Mouse (Mus musculus): ENCODE results near the gene Wdr45. TPM values are rescaled to one million over a fixed set of nuclear protein-coding genes. Genes with fewer than 3 reads are reported as not detected.

Wdr45 gene
- polyA plus RNA-seq, 1 experiment from 2014 or later, result 36.7 TPM

DNA sequence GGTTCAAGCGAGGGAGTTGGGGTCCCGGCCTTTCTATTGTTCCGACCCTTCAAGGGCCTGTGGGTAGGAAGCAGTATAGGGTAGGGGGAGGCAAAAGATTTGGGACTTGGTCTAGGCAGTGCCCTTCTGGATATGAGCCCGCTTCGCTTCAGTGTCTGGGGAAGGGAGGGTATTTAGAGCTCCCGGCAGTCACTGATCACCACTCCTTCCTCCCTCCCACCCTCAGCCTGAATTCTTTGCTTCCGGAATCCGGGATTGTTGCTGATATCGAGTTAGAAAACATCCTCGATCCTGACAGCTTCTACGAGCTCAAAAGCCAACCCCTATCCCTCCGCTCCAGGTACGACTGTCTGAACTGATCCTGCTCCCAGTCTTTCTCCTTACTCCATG lies 51.1 kb downstream of the Wdr45 start:
- WGBS, result 18% methylated on average over 13 of the region's 13 CpGs
- H3K4me3 ChIP-seq (replicated peaks; ENCODE audit: low read length), result peak overlapping the region; percentile 70
- no peaks in the 10 kb centered on the region for H3K27me3 ChIP-seq (ENCODE audit: control insufficient read depth, insufficient read depth, low read length)
- H3K9ac ChIP-seq (ENCODE audit: low read length), result peak overlapping the region; percentile 48; the same call in 1 of the 2 replicates
- H3K9me3 ChIP-seq (replicated peaks; ENCODE audit: control insufficient read depth, low read length), result no peaks in the 10 kb centered on the region
- H3K27ac ChIP-seq (ENCODE audit: low read length), result peak overlapping the region; percentile 66; the same call in 1 of the 2 replicates
- peak overlapping the region; percentile 61 for H3K4me2 ChIP-seq (ENCODE audit: low read depth, low read length)
- peaks cover 7% of the 10 kb centered on the region; the same call in 1 of the 2 replicates for H3K36me3 ChIP-seq (ENCODE audit: control insufficient read depth, insufficient read depth, low read length)
- no peak for ATAC-seq (ENCODE audit: insufficient read depth, low FRiP score)
- peaks cover 19% of the 10 kb centered on the region; the same call in 1 of the 2 replicates for H3K4me1 ChIP-seq (ENCODE audit: control insufficient read depth, insufficient read depth, low read length)

DNA sequence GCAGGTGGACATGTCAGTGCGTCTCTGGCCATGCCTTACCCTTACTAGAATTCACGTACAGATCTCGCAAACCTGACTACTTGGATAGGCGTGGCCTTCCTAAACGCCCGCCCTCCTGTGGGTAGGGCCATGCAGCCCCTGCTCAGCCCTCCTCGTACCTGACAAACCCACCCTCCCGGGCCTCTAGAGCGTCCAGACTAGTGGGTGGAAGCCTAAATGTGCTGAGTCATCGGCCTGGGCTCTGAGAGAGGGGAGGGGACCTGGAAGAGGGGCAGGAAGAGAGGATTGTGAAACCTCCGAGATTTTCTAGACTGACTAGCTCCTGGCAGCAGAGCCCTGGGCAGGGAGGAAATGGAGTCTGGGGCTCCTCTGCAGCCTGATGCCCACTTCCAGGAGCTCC lies 51.6 kb downstream of the Wdr45 start:
- H3K27ac ChIP-seq (ENCODE audit: low read length), result peak overlapping the region; percentile 66; the same call in 1 of the 2 replicates
- peak overlapping the region; percentile 61 for H3K4me2 ChIP-seq (ENCODE audit: low read depth, low read length)
- no peaks in the 10 kb centered on the region for H3K27me3 ChIP-seq (ENCODE audit: control insufficient read depth, insufficient read depth, low read length)
- peaks cover 19% of the 10 kb centered on the region; the same call in 1 of the 2 replicates for H3K4me1 ChIP-seq (ENCODE audit: control insufficient read depth, insufficient read depth, low read length)
- H3K9me3 ChIP-seq (replicated peaks; ENCODE audit: control insufficient read depth, low read length), result no peaks in the 10 kb centered on the region
- WGBS, result 5% methylated on average over 11 of the region's 11 CpGs
- H3K9ac ChIP-seq (ENCODE audit: low read length), result peak overlapping the region; percentile 48; the same call in 1 of the 2 replicates
- ATAC-seq (ENCODE audit: insufficient read depth, low FRiP score), result peak; percentile 62
- peak overlapping the region; percentile 70 for H3K4me3 ChIP-seq (replicated peaks; ENCODE audit: low read length)
- peaks cover 7% of the 10 kb centered on the region; the same call in 1 of the 2 replicates for H3K36me3 ChIP-seq (ENCODE audit: control insufficient read depth, insufficient read depth, low read length)

DNA sequence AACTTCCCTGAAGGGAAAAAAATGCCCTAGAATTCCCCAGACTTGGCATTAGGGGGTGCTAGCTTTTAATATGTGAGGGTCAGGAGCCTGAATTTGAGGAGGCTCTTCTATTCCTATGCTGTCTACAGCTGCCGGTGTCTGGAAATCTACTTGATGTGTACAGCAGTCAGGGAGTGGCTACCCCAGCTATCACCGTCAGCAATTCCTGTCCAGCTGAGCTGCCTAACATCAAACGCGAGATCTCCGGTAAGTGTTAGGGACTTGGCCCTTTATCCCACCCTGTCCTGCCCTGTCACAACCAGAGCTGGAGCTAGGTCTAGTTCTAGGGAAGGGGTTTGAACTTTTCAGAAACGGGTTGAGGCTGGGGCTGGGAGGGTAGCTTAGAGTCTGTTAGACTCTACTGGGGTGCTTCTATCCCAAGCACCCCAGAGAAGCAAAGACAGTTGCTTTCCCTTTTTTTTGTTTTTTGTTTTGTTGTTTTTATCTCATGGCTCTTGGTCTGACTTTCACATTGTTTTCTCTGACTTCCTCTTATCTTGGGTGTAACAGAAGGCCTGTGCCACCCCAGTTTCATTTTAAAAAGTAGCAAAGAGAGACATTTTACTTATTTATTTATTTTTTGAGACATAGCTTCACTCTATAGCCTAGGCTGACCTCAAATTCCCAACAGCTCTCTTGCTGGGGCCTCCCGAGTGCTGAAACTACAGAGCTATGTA lies 55.3 kb downstream of the Wdr45 start:
- WGBS, result 83% methylated on average over 7 of the region's 7 CpGs
- no peaks in the 10 kb centered on the region for H3K9me3 ChIP-seq (replicated peaks; ENCODE audit: control insufficient read depth, low read length)

DNA sequence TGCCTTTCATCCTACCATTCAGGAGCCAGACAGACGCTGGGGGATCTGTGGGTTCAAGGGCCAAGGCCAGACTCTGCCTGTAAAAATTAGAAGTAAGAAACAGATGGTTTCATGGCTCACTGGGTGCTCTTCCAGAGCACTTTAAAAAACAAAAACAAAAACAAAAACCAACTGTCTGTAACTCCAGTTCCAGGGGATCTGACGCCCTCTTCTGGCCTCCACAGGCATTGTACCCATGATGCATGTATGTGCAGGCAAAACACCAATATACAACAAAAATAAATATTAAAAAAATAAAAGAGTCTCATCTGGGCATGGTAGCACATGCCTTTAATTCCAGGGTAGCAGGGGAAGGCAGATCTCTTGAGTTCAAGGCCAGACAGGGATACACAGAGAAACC lies 58.6 kb downstream of the Wdr45 start:
- H3K27ac ChIP-seq (ENCODE audit: low read length), result no peak overlapping the region
- no peak overlapping the region for H3K4me2 ChIP-seq (ENCODE audit: low read depth, low read length)
- no peaks in the 10 kb centered on the region for H3K9me3 ChIP-seq (replicated peaks; ENCODE audit: control insufficient read depth, low read length)
- no peaks in the 10 kb centered on the region for H3K27me3 ChIP-seq (ENCODE audit: control insufficient read depth, insufficient read depth, low read length)
- 0 out of 2 replicates have a peak, but pooled peaks cover 2% of the 10 kb centered on the region for H3K36me3 ChIP-seq (ENCODE audit: control insufficient read depth, insufficient read depth, low read length)
- WGBS, result 50% methylated on average over 2 of the region's 2 CpGs
- no peak overlapping the region for H3K4me3 ChIP-seq (replicated peaks; ENCODE audit: low read length)
- H3K9ac ChIP-seq (ENCODE audit: low read length), result no peak overlapping the region
- H3K4me1 ChIP-seq (ENCODE audit: control insufficient read depth, insufficient read depth, low read length), result no peaks in the 10 kb centered on the region
- ATAC-seq (ENCODE audit: insufficient read depth, low FRiP score), result no peak

More for the DNA sequence above, 55.3 kb downstream of the Wdr45 start:
- Histone ChIP-seq H3K27me3 (ENCODE audit: control insufficient read depth, insufficient read depth, low read length) (no peaks in the 10 kb centered on the region), H3K4me3 (replicated peaks; ENCODE audit: low read length) (no peak overlapping the region), H3K36me3 (ENCODE audit: control insufficient read depth, insufficient read depth, low read length) (peaks cover 7% of the 10 kb centered on the region; the same call in 1 of the 2 replicates), H3K4me1 (ENCODE audit: control insufficient read depth, insufficient read depth, low read length) (peaks cover 13% of the 10 kb centered on the region; the same call in 1 of the 2 replicates), H3K9ac (ENCODE audit: low read length) (no peak overlapping the region), H3K27ac (ENCODE audit: low read length) (no peak overlapping the region), H3K4me2 (ENCODE audit: low read depth, low read length) (no peak overlapping the region)
- ATAC-seq (ENCODE audit: insufficient read depth, low FRiP score), result no peak

DNA sequence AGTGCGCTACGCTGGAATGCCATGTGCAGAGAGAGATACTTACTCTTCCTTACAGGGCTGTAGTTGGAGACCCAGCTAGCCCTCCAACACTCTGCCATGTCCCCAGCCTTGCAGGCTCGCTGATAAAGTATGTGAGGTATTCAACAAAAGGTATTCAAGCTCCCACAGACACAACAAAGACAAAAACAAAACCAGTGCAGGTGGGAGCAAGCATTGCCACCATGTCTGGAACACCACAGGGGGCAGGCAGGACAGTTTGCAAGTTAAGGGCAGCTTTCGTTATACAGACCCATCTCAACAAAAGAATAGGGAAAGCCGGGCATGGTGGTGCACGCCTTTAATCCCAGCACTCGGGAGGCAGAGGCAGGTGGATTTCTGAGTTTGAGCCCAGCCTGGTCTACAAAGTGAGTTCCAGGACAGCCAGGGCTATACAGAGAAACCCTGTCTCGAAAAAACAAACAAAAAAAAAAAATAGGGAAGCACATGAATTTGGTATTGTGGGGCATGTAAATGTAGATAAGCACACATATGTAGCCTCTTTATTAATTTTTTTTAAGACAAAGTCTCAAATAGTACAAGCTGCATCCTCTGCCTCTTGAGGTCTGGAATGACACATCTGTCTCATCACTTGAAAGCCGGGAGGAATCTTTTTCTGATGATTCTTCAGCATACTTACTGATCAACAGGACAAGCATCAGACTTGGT lies 61.5 kb downstream of the Wdr45 start:
- Histone ChIP-seq H3K9ac (ENCODE audit: low read length) (no peak overlapping the region), H3K27me3 (ENCODE audit: control insufficient read depth, insufficient read depth, low read length) (no peaks in the 10 kb centered on the region), H3K9me3 (replicated peaks; ENCODE audit: control insufficient read depth, low read length) (no peaks in the 10 kb centered on the region), H3K27ac (ENCODE audit: low read length) (no peak overlapping the region), H3K4me1 (ENCODE audit: control insufficient read depth, insufficient read depth, low read length) (no peaks in the 10 kb centered on the region), H3K4me3 (replicated peaks; ENCODE audit: low read length) (no peak overlapping the region), H3K36me3 (ENCODE audit: control insufficient read depth, insufficient read depth, low read length) (no peaks in the 10 kb centered on the region), H3K4me2 (ENCODE audit: low read depth, low read length) (no peak overlapping the region)
- no peak for ATAC-seq (ENCODE audit: insufficient read depth, low FRiP score)
- 76% methylated on average over 9 of the region's 9 CpGs for WGBS

DNA sequence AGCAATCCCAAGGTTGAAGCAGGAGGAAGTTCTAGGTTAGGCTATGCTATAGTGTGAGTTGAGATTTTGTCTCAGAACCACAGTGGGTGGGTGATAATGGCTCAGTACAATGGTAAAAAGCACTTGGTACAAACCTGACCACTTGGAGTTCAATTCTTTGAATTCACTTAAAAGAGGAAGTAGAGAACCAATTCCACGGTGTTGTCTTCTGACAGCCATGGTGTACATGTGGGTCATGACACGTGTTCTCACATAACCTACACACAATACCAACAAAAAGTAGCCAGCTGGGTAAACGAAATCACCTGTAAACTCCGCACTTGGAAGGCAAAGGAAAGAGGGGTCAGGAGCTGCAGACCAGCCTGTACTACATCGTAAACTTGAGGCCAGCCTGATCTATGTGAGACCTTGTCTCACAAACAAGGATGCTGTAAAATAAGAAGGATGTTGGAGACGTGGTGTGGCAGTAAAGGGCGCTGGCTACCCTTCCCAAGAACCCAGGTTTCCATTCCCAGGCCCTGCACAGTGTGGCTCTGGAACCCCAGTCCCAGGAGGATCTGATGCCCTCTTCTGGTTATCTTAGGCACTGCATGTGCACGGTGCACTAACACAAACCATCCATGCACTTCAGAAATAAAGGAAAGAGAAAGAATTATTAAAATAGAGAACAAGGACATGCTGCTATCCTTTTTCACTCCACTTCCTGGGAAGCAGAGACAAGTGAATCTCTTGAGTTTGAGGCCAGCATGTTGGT lies 62.4 kb downstream of the Wdr45 start:
- Histone ChIP-seq H3K36me3 (ENCODE audit: control insufficient read depth, insufficient read depth, low read length) (no peaks in the 10 kb centered on the region), H3K4me1 (ENCODE audit: control insufficient read depth, insufficient read depth, low read length) (no peaks in the 10 kb centered on the region), H3K9ac (ENCODE audit: low read length) (no peak overlapping the region), H3K27ac (ENCODE audit: low read length) (no peak overlapping the region), H3K4me2 (ENCODE audit: low read depth, low read length) (no peak overlapping the region), H3K27me3 (ENCODE audit: control insufficient read depth, insufficient read depth, low read length) (no peaks in the 10 kb centered on the region), H3K9me3 (replicated peaks; ENCODE audit: control insufficient read depth, low read length) (no peaks in the 10 kb centered on the region), H3K4me3 (replicated peaks; ENCODE audit: low read length) (no peak overlapping the region)
- 43% methylated on average over 8 of the region's 8 CpGs for WGBS
- ATAC-seq (ENCODE audit: insufficient read depth, low FRiP score), result peak; percentile 64; the same call in 1 of the 2 replicates

Other genes with a start within 250 kb of the Wdr45 start
- 0.16 TPM in 1 of 2 replicates, not detected in the other for gene Foxp3, start 140.7 kb upstream of the Wdr45 start, polyA plus RNA-seq (2015; fragmentation: Nextera tagmentation; extraction: Ambion mirVana)
- gene Ppp1r3f, start 140.1 kb upstream of the Wdr45 start, polyA plus RNA-seq (2015; fragmentation: Nextera tagmentation; extraction: Ambion mirVana), result 0.89 and 1.4 TPM in 2 replicates
- gene Ccdc22, start 108.8 kb upstream of the Wdr45 start, polyA plus RNA-seq (2015; fragmentation: Nextera tagmentation; extraction: Ambion mirVana), result 28.5 and 29.6 TPM in 2 replicates
- gene Cacna1f, start 107.2 kb upstream of the Wdr45 start, polyA plus RNA-seq (2015; fragmentation: Nextera tagmentation; extraction: Ambion mirVana), result 0.05 TPM in 1 of 2 replicates, not detected in the other
- gene Syp, start 75.9 kb upstream of the Wdr45 start, polyA plus RNA-seq (2015; fragmentation: Nextera tagmentation; extraction: Ambion mirVana), result 9.8 and 10.3 TPM in 2 replicates
- 11.1 and 12.7 TPM in 2 replicates for gene Prickle3, start 57.1 kb upstream of the Wdr45 start, polyA plus RNA-seq (2015; fragmentation: Nextera tagmentation; extraction: Ambion mirVana)
- gene Plp2, start 42.9 kb upstream of the Wdr45 start, polyA plus RNA-seq (2015; fragmentation: Nextera tagmentation; extraction: Ambion mirVana), result 233 and 283 TPM in 2 replicates
- gene Magix, start 33.1 kb upstream of the Wdr45 start, polyA plus RNA-seq (2015; fragmentation: Nextera tagmentation; extraction: Ambion mirVana), result 0.80 and 0.87 TPM in 2 replicates
- 37.9 and 38.4 TPM in 2 replicates for gene Gpkow, start 17.2 kb upstream of the Wdr45 start, polyA plus RNA-seq (2015; fragmentation: Nextera tagmentation; extraction: Ambion mirVana)
- gene Gm45208, start 7.9 kb downstream of the Wdr45 start, polyA plus RNA-seq (2015; fragmentation: Nextera tagmentation; extraction: Ambion mirVana), result not detected in 2 replicates
- gene Praf2, start 14.1 kb downstream of the Wdr45 start, polyA plus RNA-seq (2015; fragmentation: Nextera tagmentation; extraction: Ambion mirVana), result 59.4 and 63.1 TPM in 2 replicates
- gene Ccdc120, start 36.6 kb downstream of the Wdr45 start, polyA plus RNA-seq (2015; fragmentation: Nextera tagmentation; extraction: Ambion mirVana), result 17.9 and 18.2 TPM in 2 replicates
- 21.7 and 25.2 TPM in 2 replicates for gene Tfe3, start 48.2 kb downstream of the Wdr45 start, polyA plus RNA-seq (2015; fragmentation: Nextera tagmentation; extraction: Ambion mirVana)
- 42.4 and 47.8 TPM in 2 replicates for gene Gripap1, start 75.4 kb downstream of the Wdr45 start, polyA plus RNA-seq (2015; fragmentation: Nextera tagmentation; extraction: Ambion mirVana)
- 1.7 and 2.0 TPM in 2 replicates for gene Kcnd1, start 108.0 kb downstream of the Wdr45 start, polyA plus RNA-seq (2015; fragmentation: Nextera tagmentation; extraction: Ambion mirVana)
- gene Otud5, start 127.0 kb downstream of the Wdr45 start, polyA plus RNA-seq (2015; fragmentation: Nextera tagmentation; extraction: Ambion mirVana), result 25.3 and 28.6 TPM in 2 replicates
- gene Pim2, start 163.9 kb downstream of the Wdr45 start, polyA plus RNA-seq (2015; fragmentation: Nextera tagmentation; extraction: Ambion mirVana), result 10.9 and 11.1 TPM in 2 replicates
- 45.0 and 47.0 TPM in 2 replicates for gene Slc35a2, start 169.7 kb downstream of the Wdr45 start, polyA plus RNA-seq (2015; fragmentation: Nextera tagmentation; extraction: Ambion mirVana)
- 99.8 and 104 TPM in 2 replicates for gene Pqbp1, start 184.9 kb downstream of the Wdr45 start, polyA plus RNA-seq (2015; fragmentation: Nextera tagmentation; extraction: Ambion mirVana)
- 142 and 143 TPM in 2 replicates for gene Timm17b, start 185.0 kb downstream of the Wdr45 start, polyA plus RNA-seq (2015; fragmentation: Nextera tagmentation; extraction: Ambion mirVana)
- not detected in 2 replicates for gene Gm10491, start 193.5 kb downstream of the Wdr45 start, polyA plus RNA-seq (2015; fragmentation: Nextera tagmentation; extraction: Ambion mirVana)
- gene Gm10490, start 195.2 kb downstream of the Wdr45 start, polyA plus RNA-seq (2015; fragmentation: Nextera tagmentation; extraction: Ambion mirVana), result not detected in 2 replicates
- gene Pcsk1n, start 205.5 kb downstream of the Wdr45 start, polyA plus RNA-seq (2015; fragmentation: Nextera tagmentation; extraction: Ambion mirVana), result 7.6 and 8.6 TPM in 2 replicates
- not detected in 2 replicates for gene Eras, start 214.3 kb downstream of the Wdr45 start, polyA plus RNA-seq (2015; fragmentation: Nextera tagmentation; extraction: Ambion mirVana)
- gene Hdac6, start 233.6 kb downstream of the Wdr45 start, polyA plus RNA-seq (2015; fragmentation: Nextera tagmentation; extraction: Ambion mirVana), result 21.4 and 23.3 TPM in 2 replicates